11 mouse cellular contexts compared by ENCODE assay signal in genomic region chr19:57537510-57538182, GRCm38 (mm10).
DNase-seq lines count a peak whose midpoint lies in the region; ATAC-seq and TF ChIP-seq lines count a peak whose summit lies in the region.
"Had no signal": no experiment of that assay in that cellular context is flagged by ENCODE, and none has a peak within 500 bp of the region (broad histone marks: within the 10 kb centered on the region; RNA-seq: fewer than 3 reads in every experiment).

No protein-coding gene starts in this region.

- no peak overlapping the region for H3K27ac ChIP-seq in midbrain, embryonic 11.5 days (ENCODE audit: low read depth, low read length)
- no peak overlapping the region for H3K27ac ChIP-seq in midbrain, embryonic 10.5 days (replicated peaks)
- H3K27ac ChIP-seq in stomach, postnatal 0 days (replicated peaks), result peak overlapping the region; percentile 49; the same call in 1 of the 2 replicates

- TF ChIP-seq CTCF in stomach, postnatal 0 days (IDR thresholded peaks at IDR 0.05; ENCODE audit: low read depth), result no peak

- H3K4me1 ChIP-seq in midbrain, embryonic 11.5 days (ENCODE audit: control insufficient read depth, insufficient read depth, low read length), result peaks cover 2% of the 10 kb centered on the region; the same call in 1 of the 2 replicates
- peaks cover 15% of the 10 kb centered on the region for H3K4me1 ChIP-seq in midbrain, embryonic 10.5 days
- H3K4me1 ChIP-seq in stomach, postnatal 0 days (replicated peaks; ENCODE audit: control insufficient read depth, insufficient read depth), result no peaks in the 10 kb centered on the region

- TF ChIP-seq EP300 in stomach, postnatal 0 days (optimal IDR thresholded peaks at IDR 0.05), result no peak

- no peak overlapping the region for H3K4me3 ChIP-seq in midbrain, embryonic 11.5 days (ENCODE audit: low read depth, low read length)
- H3K4me3 ChIP-seq in midbrain, embryonic 10.5 days, result no peak overlapping the region
- H3K4me3 ChIP-seq in stomach, postnatal 0 days (ENCODE audit: low read depth, low read length), result no peak overlapping the region

- H3K4me2 ChIP-seq in midbrain, embryonic 11.5 days, result no peak overlapping the region
- no peak overlapping the region for H3K4me2 ChIP-seq in stomach, postnatal 0 days (replicated peaks; ENCODE audit: low read depth)

- no peaks in the 10 kb centered on the region for H3K36me3 ChIP-seq in midbrain, embryonic 11.5 days (ENCODE audit: control insufficient read depth, insufficient read depth, low read length)
- no peaks in the 10 kb centered on the region for H3K36me3 ChIP-seq in midbrain, embryonic 10.5 days
- H3K36me3 ChIP-seq in stomach, postnatal 0 days (ENCODE audit: control insufficient read depth, insufficient read depth, low read length), result no peaks in the 10 kb centered on the region

- H3K27me3 ChIP-seq in midbrain, embryonic 11.5 days (ENCODE audit: control insufficient read depth, insufficient read depth, low read length), result no peaks in the 10 kb centered on the region
- no peaks in the 10 kb centered on the region for H3K27me3 ChIP-seq in midbrain, embryonic 10.5 days (ENCODE audit: low read depth, poor library complexity, severe bottlenecking)
- no peaks in the 10 kb centered on the region for H3K27me3 ChIP-seq in stomach, postnatal 0 days (ENCODE audit: control insufficient read depth, insufficient read depth, low read length)

- no peak overlapping the region for H3K9ac ChIP-seq in midbrain, embryonic 11.5 days (ENCODE audit: low read length)
- H3K9ac ChIP-seq in stomach, postnatal 0 days (ENCODE audit: low read length), result no peak overlapping the region

- peak; percentile 69 to 75 for DNase-seq in cerebellum, postnatal 10 days
- DNase-seq in cerebellum, postnatal 4 days (ENCODE audit: low spot score in 2 of 2), result no peak
- no peak for DNase-seq in midbrain, embryonic 11.5 days (ENCODE audit: low spot score, missing footprints)
- no peak for DNase-seq in midbrain, embryonic 10.5 days (ENCODE audit: low spot score)
- DNase-seq in kidney, postnatal 36 days, result peak; percentile 71 to 85
- peak; percentile 83 for DNase-seq in stomach, postnatal 0 days (ENCODE audit: low spot score)
- no peak for DNase-seq in adrenal gland, adult 8-10 months
- DNase-seq in left cerebral cortex, adult 9 months (ENCODE audit: low spot score in 2 of 2), result no peak
- DNase-seq: adrenal gland, postnatal 14 days; lung, adult 2 months; thymus, adult 2 months had no signal

- ATAC-seq in midbrain, embryonic 11.5 days (ENCODE audit: low FRiP score), result 0 out of 2 replicates have a peak, but pooled peaks have one; percentile 40
- peak; percentile 88 for ATAC-seq in stomach, postnatal 0 days (ENCODE audit: low FRiP score, low TSS enrichment)

- 82% methylated on average over 7 of the region's 7 CpGs for WGBS in midbrain, embryonic 11.5 days
- WGBS in midbrain, embryonic 10.5 days, result 87% methylated on average over 7 of the region's 7 CpGs
- WGBS in stomach, postnatal 0 days, result 57% methylated on average over 7 of the region's 7 CpGs

- no peaks in the 10 kb centered on the region for H3K9me3 ChIP-seq in midbrain, embryonic 11.5 days (ENCODE audit: control insufficient read depth, low read length)
- no peaks in the 10 kb centered on the region for H3K9me3 ChIP-seq in midbrain, embryonic 10.5 days (replicated peaks)
- no peaks in the 10 kb centered on the region for H3K9me3 ChIP-seq in stomach, postnatal 0 days (ENCODE audit: control insufficient read depth, low read length)

Comparison
In these comparisons a context has a peak if more than half of its experiments do, and no peak if none do; other contexts are left out.
1. DNase-seq: peak in cerebellum, postnatal 10 days (2 of 2), kidney, postnatal 36 days (2 of 2) and stomach, postnatal 0 days (single experiment); none in cerebellum, postnatal 4 days (0 of 2), midbrain, embryonic 11.5 days (single experiment), midbrain, embryonic 10.5 days (single experiment), adrenal gland, adult 8-10 months (single experiment) and left cerebral cortex, adult 9 months (0 of 2).